Mouse (Mus musculus): ENCODE data around the gene Gm49378. TPM values are rescaled to one million over a fixed set of nuclear protein-coding genes. Genes with fewer than 3 reads are reported as not detected.

Gm49378 gene
- 1.2 to 6.3 TPM (median 3.5 TPM) in 4 replicates for total RNA-seq (2023; ENCODE audit: inconsistent age)

DNA sequence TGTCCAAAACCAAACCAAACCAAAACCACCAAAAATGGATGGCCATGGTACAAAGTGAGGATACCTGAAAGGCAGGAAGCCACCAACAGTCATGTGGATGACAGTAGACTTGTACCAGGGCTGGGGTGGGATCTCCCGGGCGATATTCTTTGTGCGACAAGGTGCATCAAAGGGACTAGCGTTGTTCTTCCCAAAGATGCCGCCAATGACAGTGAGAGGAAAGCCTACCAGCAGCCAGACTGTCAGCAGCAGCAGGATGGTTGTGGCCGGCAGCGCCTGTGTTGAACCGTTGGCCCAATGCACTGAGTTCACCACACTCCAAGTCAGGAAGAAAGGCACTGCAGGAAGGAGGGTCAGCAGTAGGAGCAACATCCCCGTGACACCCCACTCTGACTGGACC, at the start of gene Gm49378:
Gene Gm49378 (minus strand): TSS at position 101 of the 400 bp plus-strand sequence.

GRCm38 (mm10) chr14:55681160-55682117, 43.7 kb upstream of the Gm49378 start, which contains the start of gene Tinf2:
Gene Tinf2 (minus strand): TSS chr14:55681820.

DNA sequence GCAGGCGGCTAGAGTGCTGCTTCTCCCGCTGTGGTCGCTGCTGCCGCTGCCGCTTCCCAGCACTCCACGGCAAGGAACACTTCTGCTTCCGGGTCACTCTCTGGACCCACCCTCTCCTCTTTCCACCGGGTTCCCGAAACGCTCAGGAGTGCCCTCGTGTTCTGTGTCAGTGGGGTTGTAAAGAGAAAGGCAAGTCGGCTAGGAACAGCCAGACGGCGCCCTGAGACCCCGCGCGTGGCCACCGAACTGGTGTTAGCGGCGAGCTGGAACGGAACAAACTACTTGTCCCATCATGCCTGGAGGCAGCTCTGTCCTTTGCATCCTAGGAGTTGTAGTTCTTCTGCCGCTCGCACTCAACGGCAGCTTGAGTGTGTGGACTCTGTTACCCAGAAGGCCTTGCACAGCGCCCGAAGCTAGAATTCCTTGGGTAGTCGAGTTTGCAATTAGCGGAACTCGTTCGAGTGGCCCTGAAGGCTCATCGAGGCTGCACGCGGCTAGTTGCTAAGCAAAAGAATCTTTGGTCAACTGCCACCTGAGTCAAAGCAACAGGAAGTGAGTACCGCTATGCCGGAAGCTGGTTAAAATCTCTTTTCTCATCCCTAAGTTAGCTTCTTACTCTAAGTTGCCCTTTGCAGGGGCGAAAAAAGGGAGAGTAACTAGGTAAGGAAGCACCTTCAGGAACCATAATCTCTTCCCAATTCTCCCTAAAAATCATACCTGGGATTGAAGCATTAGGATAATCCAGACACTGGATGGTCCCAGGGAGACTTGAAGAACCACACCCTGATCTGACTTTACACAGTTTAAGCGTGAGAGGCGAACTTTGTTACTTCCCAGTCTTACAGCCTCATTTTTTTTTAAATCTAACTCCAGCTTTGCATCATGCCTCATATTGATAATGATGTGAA, 34.4 kb upstream of the Gm49378 start, which contains the start of the genes Gmpr2 and Nedd8:
Gene Gmpr2 (plus strand): TSS at position 109 of the 908 bp plus-strand sequence.
Gene Nedd8 (minus strand): TSS at position 292 of the 908 bp plus-strand sequence.

GRCm38 (mm10) chr14:55659960-55660573, 22.4 kb upstream of the Gm49378 start, which contains the start of gene Mdp1:
Gene Mdp1 (minus strand): TSS chr14:55660508.

GRCm38 (mm10) chr14:55649884-55650283, 12.2 kb upstream of the Gm49378 start, which contains the start of gene Tssk4:
Gene Tssk4 (plus strand): TSS chr14:55650184.

DNA sequence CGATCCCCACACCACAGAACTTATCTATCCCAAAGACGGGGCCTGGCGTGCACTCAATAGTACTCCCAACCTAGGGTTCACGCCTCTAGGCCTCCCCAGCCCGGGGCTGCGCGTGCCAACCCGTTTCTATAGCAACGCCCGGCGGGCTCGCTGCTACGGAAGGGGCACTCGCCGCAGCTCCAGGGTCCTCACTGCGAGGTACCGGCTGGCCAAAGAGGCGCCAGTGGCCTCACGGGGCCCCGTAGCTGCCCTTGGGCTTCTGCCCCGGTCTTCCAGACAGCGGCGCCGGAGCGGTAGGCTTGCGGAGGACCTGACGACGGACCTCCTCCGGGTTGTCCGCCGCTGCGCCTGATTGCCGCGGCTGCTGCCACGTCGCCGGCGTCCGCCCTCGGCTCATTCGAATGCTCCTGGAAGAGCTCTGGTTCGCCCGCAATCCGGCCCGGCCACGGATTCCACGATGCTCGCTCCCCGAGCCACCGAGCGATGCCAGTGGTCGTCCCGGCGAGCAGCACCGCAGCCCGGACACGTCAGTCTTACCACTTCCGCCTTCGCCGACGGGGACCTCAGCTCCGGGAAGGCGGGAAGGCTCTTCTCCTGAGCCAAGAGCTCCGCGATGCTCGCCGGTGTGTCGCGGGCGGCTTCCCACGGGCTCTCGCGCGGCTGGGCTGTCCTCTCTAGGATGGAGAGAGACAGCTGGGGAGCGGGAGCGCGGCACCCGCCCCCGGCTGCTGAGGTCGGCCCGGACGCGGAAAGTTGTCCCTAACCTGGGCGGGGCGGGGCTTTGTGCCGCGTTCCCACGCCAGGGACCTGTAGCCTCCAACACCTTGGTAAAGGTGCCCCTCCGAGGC, 5.6 kb upstream of the Gm49378 start, which contains the start of gene Tm9sf1:
Gene Tm9sf1 (minus strand): TSS at position 747 of the 848 bp plus-strand sequence.

DNA sequence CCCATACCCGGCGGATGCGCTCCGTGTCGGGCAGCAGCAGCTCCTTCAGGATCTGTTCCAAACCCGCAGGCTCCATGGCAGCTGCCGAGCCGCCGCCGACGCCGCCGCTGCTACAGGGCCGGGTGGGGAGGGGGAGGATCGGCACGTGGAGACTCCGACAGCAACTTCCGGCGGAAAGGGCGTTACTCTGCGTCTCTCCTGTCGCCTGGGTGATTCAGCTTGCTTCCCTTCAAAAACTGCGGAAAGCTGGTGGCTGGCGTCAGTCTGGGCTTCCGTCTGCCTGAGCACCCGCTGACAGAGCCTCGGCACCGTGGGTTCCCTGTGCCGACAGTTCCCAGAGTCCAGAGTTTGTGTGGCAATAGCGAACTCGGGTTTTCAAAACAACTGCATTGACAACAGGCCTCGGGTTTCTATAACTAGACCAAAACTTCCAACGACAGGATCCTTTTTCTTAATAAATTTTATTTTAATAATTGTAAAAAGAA, 2.1 kb downstream of the Gm49378 start, which contains the start of gene Ipo4:
Gene Ipo4 (minus strand): TSS at position 435 of the 485 bp plus-strand sequence.

GRCm38 (mm10) chr14:55617822-55618221, 19.9 kb downstream of the Gm49378 start, which contains the start of gene Rec8:
Gene Rec8 (plus strand): TSS chr14:55618037.

GRCm38 (mm10) chr14:55603271-55603632, 34.4 kb downstream of the Gm49378 start, which contains the start of gene Irf9:
Gene Irf9 (plus strand): TSS chr14:55603571.

GRCm38 (mm10) chr14:55591331-55591891, 46.3 kb downstream of the Gm49378 start, which contains the start of gene Rnf31:
Gene Rnf31 (plus strand): TSS chr14:55591708.

DNA sequence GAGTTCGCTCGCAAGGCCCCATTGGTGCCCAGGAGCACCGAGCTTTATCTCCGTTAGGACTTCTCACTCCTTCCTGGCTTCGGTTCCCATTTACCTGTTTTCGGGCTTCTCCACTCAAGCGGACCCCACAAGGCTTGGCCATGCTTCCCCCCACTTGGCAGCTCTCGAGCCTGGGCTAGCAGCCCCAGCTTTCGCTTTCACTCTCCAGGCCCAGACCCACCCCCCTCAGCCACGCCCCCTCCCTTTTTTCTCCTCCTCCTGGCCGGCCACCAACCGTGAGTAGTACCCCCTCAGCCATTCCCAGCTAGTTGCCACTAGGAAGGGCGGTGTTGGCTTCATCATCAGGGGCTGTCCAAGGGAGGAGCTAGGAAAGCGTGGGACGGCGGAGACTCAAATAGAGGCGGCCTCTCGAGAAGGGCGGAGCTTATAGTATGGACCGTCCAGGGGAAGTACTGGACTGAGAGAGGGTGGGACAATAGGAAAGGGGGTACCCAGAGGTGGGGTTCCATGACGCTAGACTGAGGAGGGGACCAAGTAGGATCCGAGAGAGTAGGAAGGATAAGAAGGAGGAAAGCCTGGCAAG, 46.9 kb downstream of the Gm49378 start, which contains the start of gene Psme2:
Gene Psme2 (minus strand): TSS at position 366 of the 583 bp plus-strand sequence.

GRCm38 (mm10) chr14:55584702-55585565, 52.8 kb downstream of the Gm49378 start, which contains the start of gene Emc9:
Gene Emc9 (minus strand): TSS chr14:55585302.

Other genes starting within 250 kb of the Gm49378 start
- 19.5 to 36.7 TPM (median 22.7 TPM) in 4 replicates for gene Dhrs4, start 159.1 kb downstream of the Gm49378 start, total RNA-seq (2023; ENCODE audit: inconsistent age)
- gene Carmil3, start 147.2 kb downstream of the Gm49378 start, total RNA-seq (2023; ENCODE audit: inconsistent age): 4.4 to 6.7 TPM (median 5.7 TPM) in 4 replicates
- gene Cpne6, start 127.5 kb downstream of the Gm49378 start, total RNA-seq (2023; ENCODE audit: inconsistent age): not detected in 4 replicates
- gene Nrl, start 112.9 kb downstream of the Gm49378 start, total RNA-seq (2023; ENCODE audit: inconsistent age): not detected in 4 replicates
- gene Pck2, start 97.6 kb downstream of the Gm49378 start, total RNA-seq (2023; ENCODE audit: inconsistent age): 44.0 to 58.0 TPM (median 50.7 TPM) in 4 replicates
- 80.8 to 92.0 TPM (median 87.8 TPM) in 4 replicates for gene Dcaf11, start 77.9 kb downstream of the Gm49378 start, total RNA-seq (2023; ENCODE audit: inconsistent age)
- gene A730061H03Rik, start 77.5 kb downstream of the Gm49378 start, total RNA-seq (2023; ENCODE audit: inconsistent age): 3.9 to 9.7 TPM (median 8.6 TPM) in 4 replicates
- gene Fitm1, start 62.3 kb downstream of the Gm49378 start, total RNA-seq (2023; ENCODE audit: inconsistent age): not detected in 4 replicates
- 237 to 297 TPM (median 278 TPM) in 4 replicates for gene Psme1, start 59.8 kb downstream of the Gm49378 start, total RNA-seq (2023; ENCODE audit: inconsistent age)
- gene Emc9, start 52.6 kb downstream of the Gm49378 start, total RNA-seq (2023; ENCODE audit: inconsistent age): 4.8 to 8.4 TPM (median 7.1 TPM) in 4 replicates
- 270 to 386 TPM (median 320 TPM) in 4 replicates for gene Psme2, start 46.8 kb downstream of the Gm49378 start, total RNA-seq (2023; ENCODE audit: inconsistent age)
- 98.7 to 119 TPM (median 107 TPM) in 4 replicates for gene Rnf31, start 46.2 kb downstream of the Gm49378 start, total RNA-seq (2023; ENCODE audit: inconsistent age)
- gene Irf9, start 34.3 kb downstream of the Gm49378 start, total RNA-seq (2023; ENCODE audit: inconsistent age): 84.6 to 115 TPM (median 102 TPM) in 4 replicates
- gene Rec8, start 19.9 kb downstream of the Gm49378 start, total RNA-seq (2023; ENCODE audit: inconsistent age): 0.84 to 1.9 TPM (median 1.3 TPM) in 4 replicates
- gene Ipo4, start 1.9 kb downstream of the Gm49378 start, total RNA-seq (2023; ENCODE audit: inconsistent age): 42.8 to 71.0 TPM (median 59.7 TPM) in 4 replicates
- 43.5 to 50.3 TPM (median 46.2 TPM) in 4 replicates for gene Tm9sf1, start 5.9 kb upstream of the Gm49378 start, total RNA-seq (2023; ENCODE audit: inconsistent age)
- gene Tssk4, start 12.3 kb upstream of the Gm49378 start, total RNA-seq (2023; ENCODE audit: inconsistent age): 2.7 to 3.3 TPM (median 3.2 TPM) in 4 replicates
- 48.6 to 57.5 TPM (median 51.4 TPM) in 4 replicates for gene Mdp1, start 22.6 kb upstream of the Gm49378 start, total RNA-seq (2023; ENCODE audit: inconsistent age)
- gene Gmpr2, start 34.0 kb upstream of the Gm49378 start, total RNA-seq (2023; ENCODE audit: inconsistent age): 21.8 to 29.4 TPM (median 27.7 TPM) in 4 replicates
- 173 to 208 TPM (median 188 TPM) in 4 replicates for gene Nedd8, start 34.2 kb upstream of the Gm49378 start, total RNA-seq (2023; ENCODE audit: inconsistent age)
- gene Tinf2, start 43.9 kb upstream of the Gm49378 start, total RNA-seq (2023; ENCODE audit: inconsistent age): 158 to 162 TPM (median 159 TPM) in 4 replicates
- 1.2 to 3.0 TPM (median 1.2 TPM) in 4 replicates for gene Tgm1, start 76.0 kb upstream of the Gm49378 start, total RNA-seq (2023; ENCODE audit: inconsistent age)
- gene Rabggta, start 84.4 kb upstream of the Gm49378 start, total RNA-seq (2023; ENCODE audit: inconsistent age): 73.0 to 82.3 TPM (median 79.9 TPM) in 4 replicates
- 23.1 to 26.7 TPM (median 25.5 TPM) in 4 replicates for gene Dhrs1, start 107.8 kb upstream of the Gm49378 start, total RNA-seq (2023; ENCODE audit: inconsistent age)
- gene Nop9, start 107.8 kb upstream of the Gm49378 start, total RNA-seq (2023; ENCODE audit: inconsistent age): 29.2 to 37.3 TPM (median 34.5 TPM) in 4 replicates
- not detected in 4 replicates for gene Cideb, start 120.6 kb upstream of the Gm49378 start, total RNA-seq (2023; ENCODE audit: inconsistent age)
- 0.22 to 0.84 TPM (median 0.36 TPM) in 3 of 4 replicates, not detected in the other for gene Ltb4r2, start 123.5 kb upstream of the Gm49378 start, total RNA-seq (2023; ENCODE audit: inconsistent age)
- gene Ltb4r1, start 128.1 kb upstream of the Gm49378 start, total RNA-seq (2023; ENCODE audit: inconsistent age): not detected in 4 replicates
- gene Adcy4, start 146.2 kb upstream of the Gm49378 start, total RNA-seq (2023; ENCODE audit: inconsistent age): 0.24 to 1.4 TPM (median 0.48 TPM) in 3 of 4 replicates, not detected in the other
- gene Ripk3, start 151.0 kb upstream of the Gm49378 start, total RNA-seq (2023; ENCODE audit: inconsistent age): 86.4 to 109 TPM (median 93.4 TPM) in 4 replicates
- not detected in 4 replicates for gene Nfatc4, start 185.2 kb upstream of the Gm49378 start, total RNA-seq (2023; ENCODE audit: inconsistent age)
- 0.06 to 0.09 TPM in 2 of 4 replicates, not detected in the others for gene Nynrin, start 216.1 kb upstream of the Gm49378 start, total RNA-seq (2023; ENCODE audit: inconsistent age)
- 0.22 TPM in 1 of 4 replicates, not detected in the others for gene Cbln3, start 246.5 kb upstream of the Gm49378 start, total RNA-seq (2023; ENCODE audit: inconsistent age)
- 92.3 to 98.0 TPM (median 96.5 TPM) in 4 replicates for gene Khnyn, start 247.1 kb upstream of the Gm49378 start, total RNA-seq (2023; ENCODE audit: inconsistent age)

Data from B cell, adult (primary cell).